Mouse (Mus musculus) hindbrain, embryonic 14.5 days (tissue): ENCODE data around the gene Hoxb4. TPM values are rescaled to one million over a fixed set of nuclear protein-coding genes. Genes with fewer than 3 reads are reported as not detected.

Experiments used
- ATAC-seq: fragments of 200-750 bp; cut with Nextera tagmentation; 2 replicates; pipeline ENCODE4 v1.8.0; 2017; ENCODE audit warnings: moderate number of reproducible peaks, mild to moderate bottlenecking, moderate TSS enrichment, moderate library complexity; ENCODE audit not compliant: low FRiP score
- DNase-seq: peaks from one replicate; pipeline ENCODE4 v3.0.0-alpha.2; 2015; ENCODE audit warnings: low spot score
- H3K27ac ChIP-seq: fragments of 300-500 bp; sonication (generic); 2 replicates; pipeline ENCODE4 v1.5.1; 2014; ENCODE audit warnings: mild to moderate bottlenecking, moderate library complexity
- H3K27me3 ChIP-seq: fragments of 300-500 bp; sonication (generic); 2 replicates; pipeline ENCODE4 v1.6.1; 2014; ENCODE audit warnings: mild to moderate bottlenecking, low read length, mixed read lengths; ENCODE audit not compliant: control insufficient read depth, insufficient read depth
- H3K36me3 ChIP-seq: fragments of 300-500 bp; sonication (generic); replicated peaks from 2 replicates; pipeline ENCODE4 v1.6.1; 2014; ENCODE audit not compliant: control insufficient read depth, insufficient read depth
- H3K4me1 ChIP-seq: fragments of 300-500 bp; sonication (generic); replicated peaks from 2 replicates; pipeline ENCODE4 v1.6.1; 2014; ENCODE audit warnings: antibody characterized with exemption, low read length, mixed read lengths; ENCODE audit not compliant: control insufficient read depth, insufficient read depth
- H3K4me2 ChIP-seq: fragments of 300-500 bp; sonication (generic); replicated peaks from 2 replicates; pipeline ENCODE4 v1.6.1; 2014; ENCODE audit warnings: mild to moderate bottlenecking, moderate library complexity
- H3K4me3 ChIP-seq: fragments of 300-500 bp; sonication (generic); replicated peaks from 2 replicates; pipeline ENCODE4 v1.5.1; 2014; ENCODE audit warnings: mild to moderate bottlenecking, low read length
- H3K9ac ChIP-seq: fragments of 300-500 bp; sonication (generic); 2 replicates; pipeline ENCODE4 v1.6.1; 2014
- H3K9me3 ChIP-seq: fragments of 300-500 bp; sonication (generic); 2 replicates; pipeline ENCODE4 v1.6.1; 2016; ENCODE audit warnings: low read length; ENCODE audit not compliant: control insufficient read depth
- WGBS: fragments of 180-500 bp; shearing (Covaris S2); extraction: QIAGEN DNeasy Blood & Tissue Kit; methylation state at CpG from one replicate; pipeline ENCODE4 v1.1.7; 2014; 5-methylcytosine and 5-hydroxymethylcytosine counted together
- polyA plus RNA-seq: library from polyadenylated mRNA; unstranded; fragments of >200 nt; fragmentation: Nextera tagmentation; extraction: Ambion mirVana; gene quantifications from 2 replicates; pipeline ENCODE4 v1.2.1, GENCODE M21; 2014

Hoxb4 gene
- polyA plus RNA-seq, 1 experiment from 2014 or later, result 5.4 TPM

GRCm38 (mm10) chr11:96334998-96335397, 16.9 kb downstream of the Hoxb4 start:
- Histone ChIP-seq H3K4me1 (peaks cover 27% of the 10 kb centered on the region), H3K9me3 (no peaks in the 10 kb centered on the region), H3K36me3 (0 out of 2 replicates have a peak, but pooled peaks cover 6% of the 10 kb centered on the region), H3K4me2 (peak overlapping the region; percentile 77), H3K27ac (peak overlapping the region; percentile 99), H3K9ac (peak overlapping the region; percentile 97), H3K4me3 (peak overlapping the region; percentile 48), H3K27me3 (peaks cover 87% of the 10 kb centered on the region)
- DNase-seq (no peak), ATAC-seq (no peak)
- WGBS, result 22% methylated on average over 3 of the region's 3 CpGs

GRCm38 (mm10) chr11:96336597-96336996, 18.5 kb downstream of the Hoxb4 start:
- Histone ChIP-seq H3K4me1 (peaks cover 27% of the 10 kb centered on the region), H3K27ac (peak overlapping the region; percentile 99), H3K27me3 (peaks cover 81% of the 10 kb centered on the region), H3K36me3 (0 out of 2 replicates have a peak, but pooled peaks cover 6% of the 10 kb centered on the region), H3K4me3 (peak overlapping the region; percentile 48), H3K9ac (peak overlapping the region; percentile 97), H3K4me2 (peak overlapping the region; percentile 77), H3K9me3 (no peaks in the 10 kb centered on the region)
- DNase-seq (no peak), ATAC-seq (no peak)
- WGBS, result 6% methylated on average over 2 of the region's 2 CpGs

- no peak for DNase-seq
- no peaks in the 10 kb centered on the region for H3K9me3 ChIP-seq
- peaks cover 27% of the 10 kb centered on the region for H3K4me1 ChIP-seq
- peak overlapping the region; percentile 97 for H3K9ac ChIP-seq
- peak overlapping the region; percentile 48 for H3K4me3 ChIP-seq
- ATAC-seq, result no peak
- peaks cover 81% of the 10 kb centered on the region for H3K27me3 ChIP-seq
- H3K36me3 ChIP-seq, result 0 out of 2 replicates have a peak, but pooled peaks cover 6% of the 10 kb centered on the region
- H3K27ac ChIP-seq, result peak overlapping the region; percentile 99
- WGBS, result 0% methylated on average over 6 of the region's 6 CpGs
- H3K4me2 ChIP-seq, result peak overlapping the region; percentile 77
Measured at GRCm38 (mm10) chr11:96337026-96337425, 19.0 kb downstream of the Hoxb4 start.

- WGBS, result 12% methylated on average over 7 of the region's 7 CpGs
- Histone ChIP-seq H3K36me3 (0 out of 2 replicates have a peak, but pooled peaks cover under 1% of the 10 kb centered on the region), H3K4me1 (peaks cover 27% of the 10 kb centered on the region), H3K4me2 (peak overlapping the region; percentile 77), H3K4me3 (peak overlapping the region; percentile 48), H3K9me3 (no peaks in the 10 kb centered on the region), H3K27ac (peak overlapping the region; percentile 99), H3K9ac (peak overlapping the region; percentile 97), H3K27me3 (peaks cover 77% of the 10 kb centered on the region)
- no peak for DNase-seq
- no peak for ATAC-seq
Measured at GRCm38 (mm10) chr11:96338957-96339855, 21.1 kb downstream of the Hoxb4 start.

GRCm38 (mm10) chr11:96340698-96341365, 22.8 kb downstream of the Hoxb4 start:
- Histone ChIP-seq H3K9ac (peak overlapping the region; percentile 97), H3K4me2 (peak overlapping the region; percentile 77), H3K27ac (peak overlapping the region; percentile 99), H3K9me3 (no peaks in the 10 kb centered on the region), H3K4me1 (peaks cover 28% of the 10 kb centered on the region), H3K36me3 (0 out of 2 replicates have a peak, but pooled peaks cover 5% of the 10 kb centered on the region), H3K4me3 (peak overlapping the region; percentile 48), H3K27me3 (peaks cover 70% of the 10 kb centered on the region)
- under 1% methylated on average over 33 of the region's 36 CpGs for WGBS
- ATAC-seq (peak; percentile 47), DNase-seq (no peak)

GRCm38 (mm10) chr11:96341701-96342575, 23.9 kb downstream of the Hoxb4 start:
- Histone ChIP-seq H3K27ac (peak overlapping the region; percentile 99), H3K4me1 (peaks cover 31% of the 10 kb centered on the region), H3K9ac (peak overlapping the region; percentile 97), H3K4me2 (peak overlapping the region; percentile 77), H3K36me3 (0 out of 2 replicates have a peak, but pooled peaks cover 5% of the 10 kb centered on the region), H3K4me3 (peak overlapping the region; percentile 48), H3K27me3 (peaks cover 71% of the 10 kb centered on the region), H3K9me3 (no peaks in the 10 kb centered on the region)
- ATAC-seq, result no peak
- no peak for DNase-seq
- WGBS, result under 1% methylated on average over 40 of the region's 40 CpGs

- Histone ChIP-seq H3K27ac (peak overlapping the region; percentile 99), H3K9me3 (no peaks in the 10 kb centered on the region), H3K9ac (peak overlapping the region; percentile 97), H3K4me3 (peak overlapping the region; percentile 48), H3K4me1 (peaks cover 26% of the 10 kb centered on the region), H3K4me2 (peak overlapping the region; percentile 77), H3K36me3 (0 out of 2 replicates have a peak, but pooled peaks cover 5% of the 10 kb centered on the region), H3K27me3 (peaks cover 68% of the 10 kb centered on the region)
- WGBS, result 4% methylated on average over 4 of the region's 4 CpGs
- DNase-seq (no peak), ATAC-seq (no peak)
Measured at GRCm38 (mm10) chr11:96342576-96342930, 24.5 kb downstream of the Hoxb4 start.

GRCm38 (mm10) chr11:96343206-96343745, 25.2 kb downstream of the Hoxb4 start:
- peak; percentile 40 for DNase-seq
- Histone ChIP-seq H3K4me1 (peaks cover 28% of the 10 kb centered on the region), H3K4me2 (peak overlapping the region; percentile 77), H3K4me3 (peak overlapping the region; percentile 48), H3K9ac (peak overlapping the region; percentile 97), H3K36me3 (0 out of 2 replicates have a peak, but pooled peaks cover 5% of the 10 kb centered on the region), H3K27me3 (peaks cover 67% of the 10 kb centered on the region), H3K27ac (peak overlapping the region; percentile 99), H3K9me3 (no peaks in the 10 kb centered on the region)
- ATAC-seq, result no peak
- WGBS, result 10% methylated on average over 2 of the region's 2 CpGs
